Mouse (Mus musculus) embryonic fibroblast, embryonic 13.5 days (primary cell): ENCODE results near the gene Clps.

Experiments
- CTCF ChIP-seq: IDR thresholded peaks from 2 replicates; pipeline ENCODE4 v1.5.1; 2011; ENCODE audit warnings: mild to moderate bottlenecking, control low read depth, low read length, moderate library complexity, borderline replicate concordance; ENCODE audit not compliant: insufficient read depth
- POLR2A ChIP-seq: IDR thresholded peaks from 2 replicates; pipeline ENCODE4 v1.6.1; 2011; ENCODE audit warnings: low read depth, mild to moderate bottlenecking, control low read depth, low read length, moderate library complexity

DNA sequence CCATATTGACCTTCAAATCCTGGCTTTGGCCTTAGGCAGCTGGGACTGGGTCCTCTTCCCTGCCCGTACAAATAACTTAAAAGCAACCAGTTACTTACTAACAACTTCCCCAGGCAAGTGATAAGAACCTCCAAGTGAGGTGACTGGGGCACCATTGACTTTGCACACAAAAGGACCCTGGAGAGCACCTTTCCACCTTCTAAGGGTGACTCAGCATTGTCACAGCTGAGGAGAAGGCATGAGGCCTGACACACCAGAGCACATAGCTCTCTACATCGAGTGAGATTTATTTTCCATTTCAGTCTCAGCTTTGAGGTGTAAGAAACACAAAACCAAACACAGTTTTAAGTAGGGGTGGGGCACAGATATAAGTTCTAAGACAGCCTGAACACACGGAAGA, 30.0 kb upstream of the Clps start:
- TF ChIP-seq CTCF = no peak
- no peak for TF ChIP-seq POLR2A
